Mouse (Mus musculus) kidney, adult 2 months (tissue): ENCODE results near the gene Arhgef1. TPM values are rescaled to one million over a fixed set of nuclear protein-coding genes. Genes with fewer than 3 reads are reported as not detected.
"Not testable (repeated sequence)": the region's sequence is repeated elsewhere in the genome, so short reads cannot be mapped to it uniquely, and the experiment has no call there.

ENCODE experiments used
- DNase-seq: peaks from one replicate; pipeline ENCODE4 v3.0.0; 2021
- H3K27ac ChIP-seq: fragments of 200-500 bp; 2 replicates; pipeline ENCODE4 v1.5.1; 2012; ENCODE audit warnings: low read depth, low read length, control low read depth, inconsistent platforms; ENCODE audit not compliant: insufficient read depth
- H3K27me3 ChIP-seq: fragments of 200-500 bp; replicated peaks from 2 replicates; pipeline ENCODE4 v1.6.1; 2012; ENCODE audit warnings: mild to moderate bottlenecking, moderate library complexity, low read length, inconsistent platforms; ENCODE audit not compliant: control insufficient read depth, insufficient read depth
- H3K36me3 ChIP-seq: fragments of 200-500 bp; 2 replicates; pipeline ENCODE4 v1.6.1; 2012; ENCODE audit warnings: mild to moderate bottlenecking, moderate library complexity, low read length, inconsistent platforms; ENCODE audit not compliant: control insufficient read depth, insufficient read depth
- H3K4me1 ChIP-seq: fragments of 200-500 bp; 2 replicates; pipeline ENCODE4 v1.6.1; 2011; ENCODE audit warnings: low read length; ENCODE audit not compliant: control insufficient read depth, insufficient read depth
- H3K4me3 ChIP-seq: fragments of 200-500 bp; 2 replicates; pipeline ENCODE4 v1.5.1; 2011; ENCODE audit warnings: mild to moderate bottlenecking, low read depth, low read length, control low read depth; ENCODE audit not compliant: insufficient read depth
- CTCF ChIP-seq: fragments of 200-500 bp; conservative IDR thresholded peaks from 2 replicates; pipeline ENCODE4 v1.5.1; 2011; ENCODE audit warnings: low read depth, mild to moderate bottlenecking, control low read depth, low read length, moderate library complexity, mixed read lengths; ENCODE audit not compliant: insufficient read depth, insufficient read length
- POLR2A ChIP-seq: fragments of 200-500 bp; IDR thresholded peaks from one replicate; pipeline ENCODE4 v1.6.1; 2011; ENCODE audit warnings: low read depth, low read length, control low read depth
- WGBS: fragments of 180-500 bp; shearing (Covaris S2); methylation state at CpG from one replicate; pipeline ENCODE4 v1.1.7; 2018; 5-methylcytosine and 5-hydroxymethylcytosine counted together
- polyA plus RNA-seq: library from polyadenylated mRNA; depleted of rRNA; stranded (reverse); fragments of >200 nt; gene quantifications from 2 replicates; pipeline ENCODE4 v1.2.3, GENCODE M21; 2012

The Arhgef1 gene
- polyA plus RNA-seq, 1 experiment, result 111 TPM

DNA sequence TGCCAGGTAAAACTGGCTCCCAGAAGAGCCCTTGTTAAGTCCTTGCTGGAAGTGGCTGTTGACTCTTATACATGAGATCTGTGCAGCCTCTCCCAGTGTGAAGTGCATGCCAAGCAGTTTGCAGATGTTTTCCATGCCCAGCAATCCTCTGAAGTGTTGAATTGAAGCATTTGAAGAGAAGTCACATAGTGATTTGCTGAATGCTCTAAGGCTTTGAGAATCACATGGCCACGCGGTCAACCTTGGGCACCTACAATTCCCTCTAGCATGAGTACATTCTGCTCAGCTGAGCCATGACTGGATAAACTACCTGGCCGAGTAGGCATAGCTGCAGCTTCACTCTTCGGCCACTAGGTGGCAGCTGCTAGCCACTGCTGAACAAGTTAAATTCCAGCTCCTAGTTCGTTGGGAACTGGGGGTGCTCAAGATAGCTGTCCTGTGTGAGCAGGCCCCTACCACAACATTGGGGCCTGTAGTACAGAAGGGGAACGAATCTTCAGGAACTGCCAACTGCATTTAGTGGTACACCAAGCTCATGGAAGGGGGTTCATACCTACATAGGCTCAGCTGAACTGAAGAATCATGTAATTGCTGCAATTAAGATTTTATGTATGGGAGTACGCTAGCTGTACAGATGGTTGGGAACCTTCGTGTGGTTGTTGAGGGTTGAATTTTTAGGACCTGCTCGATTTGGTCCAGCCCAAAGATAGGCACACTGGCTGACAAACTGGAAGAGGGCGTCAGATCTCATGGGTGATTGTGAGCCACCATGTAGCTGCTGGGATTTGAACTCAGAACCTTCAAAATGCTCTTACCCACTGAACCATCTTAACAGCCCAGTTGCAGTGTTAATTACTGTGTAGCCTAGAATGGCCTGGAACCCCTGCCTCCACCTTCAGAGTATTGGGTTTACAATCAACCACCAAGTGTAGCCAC lies 12.2 kb upstream of the Arhgef1 start:
- 28% methylated on average over 10 of the region's 10 CpGs for WGBS

DNA sequence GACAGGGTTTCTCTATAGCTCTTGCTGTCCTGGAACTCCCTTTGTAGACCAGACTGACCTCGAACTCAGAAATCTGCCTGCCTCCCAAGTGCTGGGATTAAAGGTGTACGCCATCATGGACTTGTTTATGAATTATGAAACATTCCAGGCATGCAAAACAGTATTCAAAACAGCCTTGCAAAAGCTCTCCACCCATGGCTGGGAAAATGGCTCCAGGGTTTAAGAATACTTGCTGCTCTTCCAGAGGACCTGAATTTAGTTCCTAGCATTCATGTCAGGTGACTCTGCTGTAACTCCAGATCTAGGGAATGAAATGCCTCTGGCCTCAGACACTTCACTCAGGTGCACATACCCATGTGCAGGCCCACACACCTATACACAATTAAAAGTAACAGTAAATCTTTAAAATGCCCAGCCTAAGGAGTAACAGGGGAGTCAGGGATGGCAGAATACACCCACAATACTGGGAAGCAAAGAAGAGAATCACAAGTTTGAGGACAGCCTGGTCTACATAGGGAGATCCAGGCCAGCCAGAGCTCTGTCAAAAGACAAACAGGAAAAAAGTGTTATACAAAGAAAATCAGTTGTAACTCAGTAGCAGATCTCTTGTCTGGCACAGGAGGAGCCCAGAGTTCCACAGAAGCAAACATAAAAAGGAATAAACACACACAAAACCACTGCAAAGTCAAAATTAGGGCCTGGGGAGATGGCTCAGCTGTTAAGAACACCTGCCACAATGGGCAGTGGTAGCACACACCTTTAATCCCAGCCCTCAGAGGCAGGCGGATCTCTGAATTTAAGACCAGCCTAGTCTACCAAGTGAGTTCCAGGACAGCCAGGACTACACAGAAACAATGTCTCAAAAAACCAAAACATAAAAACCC lies 11.2 kb upstream of the Arhgef1 start:
- 72% methylated on average over 3 of the region's 3 CpGs for WGBS
- TF ChIP-seq POLR2A, result no peak
- no peak for TF ChIP-seq CTCF
- Histone ChIP-seq H3K27ac (no peak overlapping the region), H3K27me3 (no peaks in the 10 kb centered on the region), H3K4me1 (peaks cover 18% of the 10 kb centered on the region), H3K36me3 (no peaks in the 10 kb centered on the region; the same call in 1 of the 2 replicates), H3K4me3 (no peak overlapping the region)
- no peak for DNase-seq

More for the DNA sequence above, 12.2 kb upstream of the Arhgef1 start:
- H3K27ac ChIP-seq, result no peak overlapping the region
- H3K4me1 ChIP-seq, result peaks cover 24% of the 10 kb centered on the region
- peak; percentile 76 for DNase-seq
- TF ChIP-seq CTCF (peak; percentile 99), POLR2A (no peak)
- H3K4me3 ChIP-seq, result no peak overlapping the region
- H3K27me3 ChIP-seq, result no peaks in the 10 kb centered on the region
- no peaks in the 10 kb centered on the region; the same call in 1 of the 2 replicates for H3K36me3 ChIP-seq

DNA sequence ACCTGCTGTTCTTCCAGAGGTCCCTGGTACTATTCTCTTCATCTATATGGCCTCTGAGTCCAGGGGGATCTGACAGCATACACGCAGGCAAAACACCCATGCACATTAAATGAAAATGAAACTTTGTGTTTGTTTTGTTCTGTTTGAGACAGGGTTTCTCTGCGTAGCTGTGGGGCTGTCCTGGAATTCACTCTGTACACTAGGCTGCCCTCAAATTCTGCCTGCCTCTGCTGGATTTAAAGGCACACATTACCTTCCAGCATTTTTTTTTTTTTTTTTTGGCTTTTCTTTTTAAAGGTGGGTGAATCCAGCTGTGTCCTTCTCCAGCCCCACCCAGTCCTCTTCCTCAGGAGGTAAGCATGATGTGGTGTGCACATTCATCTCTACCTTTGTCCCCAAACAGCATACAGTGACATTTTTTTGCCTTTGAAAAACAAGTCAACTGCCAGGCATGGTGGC lies 10.6 kb upstream of the Arhgef1 start:
- 58% methylated on average over 2 of the region's 2 CpGs for WGBS

DNA sequence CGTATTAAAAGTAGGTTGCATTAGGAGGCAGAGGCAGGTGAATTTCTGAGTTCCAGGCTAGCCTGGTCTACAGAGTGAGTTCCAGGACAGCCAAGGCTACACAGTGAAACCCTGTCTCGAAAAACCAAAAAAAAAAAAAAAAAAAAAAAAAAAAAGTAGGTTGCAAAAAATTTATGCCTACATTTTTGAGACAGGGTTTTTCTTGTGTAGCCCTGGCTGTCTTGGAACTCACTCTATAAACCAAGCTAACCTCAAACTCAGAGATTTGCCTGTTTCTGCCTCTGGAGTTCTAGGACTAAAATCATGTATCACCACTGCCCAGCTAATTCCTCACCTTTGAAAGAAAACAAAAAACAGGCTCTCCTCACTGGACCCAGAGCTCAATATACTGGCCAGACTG lies 7.0 kb upstream of the Arhgef1 start:
- not testable (repeated sequence) for H3K4me1 ChIP-seq, H3K27me3 ChIP-seq, H3K27ac ChIP-seq, DNase-seq, H3K4me3 ChIP-seq, H3K36me3 ChIP-seq
- 81% methylated on average over 2 of the region's 2 CpGs for WGBS

More for the DNA sequence above, 10.6 kb upstream of the Arhgef1 start:
- TF ChIP-seq POLR2A (no peak), CTCF (no peak)
- no peaks in the 10 kb centered on the region; the same call in 1 of the 2 replicates for H3K36me3 ChIP-seq
- no peak overlapping the region for H3K4me3 ChIP-seq
- H3K27ac ChIP-seq, result no peak overlapping the region
- H3K27me3 ChIP-seq, result no peaks in the 10 kb centered on the region
- no peak for DNase-seq
- peaks cover 14% of the 10 kb centered on the region for H3K4me1 ChIP-seq

DNA sequence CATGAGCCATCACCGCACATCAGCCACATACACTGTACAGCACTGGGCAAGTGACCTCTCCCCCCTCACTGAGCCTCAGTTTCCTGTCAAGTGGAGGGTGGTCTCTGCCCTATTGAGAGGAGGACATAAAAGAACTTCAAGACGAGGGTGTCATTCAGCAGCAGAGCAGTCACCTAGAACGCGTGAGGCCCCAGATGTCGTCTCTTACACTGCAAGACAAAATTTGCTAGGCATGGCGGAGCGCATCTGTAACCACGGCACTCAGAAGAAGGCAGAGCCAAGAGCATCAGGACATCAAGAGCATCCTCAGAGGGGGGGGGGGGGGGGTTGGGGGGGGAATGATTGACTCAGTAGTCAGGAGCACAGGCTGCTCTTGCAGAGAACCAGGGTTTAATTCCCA lies 6.4 kb upstream of the Arhgef1 start:
- 69% methylated on average over 8 of the region's 8 CpGs for WGBS
- H3K27ac ChIP-seq, result no peak overlapping the region
- no peak overlapping the region for H3K4me3 ChIP-seq
- no peaks in the 10 kb centered on the region for H3K36me3 ChIP-seq
- no peak for TF ChIP-seq POLR2A
- TF ChIP-seq CTCF, result no peak
- no peak for DNase-seq
- H3K27me3 ChIP-seq, result no peaks in the 10 kb centered on the region
- no peaks in the 10 kb centered on the region for H3K4me1 ChIP-seq

DNA sequence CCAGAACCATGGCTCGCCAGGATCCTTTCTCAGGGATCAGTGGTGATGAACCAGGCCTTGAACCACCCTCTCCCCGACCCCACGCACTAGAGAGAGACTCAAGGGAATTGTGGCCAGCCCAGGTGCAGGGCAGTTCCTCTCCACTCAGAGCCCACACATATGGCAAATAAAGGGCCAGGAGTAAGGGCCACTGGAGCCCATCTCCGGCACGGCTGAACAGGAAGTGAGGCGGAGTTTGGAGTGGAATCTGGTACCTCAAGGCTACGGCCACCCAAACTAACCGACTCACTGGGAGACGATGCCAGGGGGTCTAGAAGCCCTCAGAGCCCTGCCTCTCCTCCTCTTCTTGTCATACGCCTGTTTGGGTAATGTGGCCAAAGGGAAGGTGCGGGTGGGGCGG lies 5.5 kb upstream of the Arhgef1 start, which contains the start of gene Cd79a:
TSS of gene Cd79a (plus strand) at position 158 of the 400 bp plus-strand sequence.
- Histone ChIP-seq H3K27ac (no peak within 1 kb of the TSS), H3K4me3 (no peak within 1 kb of the TSS), H3K27me3 (no peaks in the 10 kb centered on the region), H3K4me1 (no peaks in the 10 kb centered on the region), H3K36me3 (no peaks in the 10 kb centered on the region)
- no peak for TF ChIP-seq POLR2A
- TF ChIP-seq CTCF, result no peak
- 66% methylated on average over 12 of the region's 12 CpGs for WGBS
- DNase-seq, result no peak
